Mouse (Mus musculus) olfactory bulb, adult 2 months (tissue): ENCODE results near the gene Mpp4.

Experiments
- CTCF ChIP-seq: fragments of 200-500 bp; IDR thresholded peaks from 2 replicates; pipeline ENCODE4 v1.5.1; 2012; ENCODE audit warnings: low read depth, mild to moderate bottlenecking, low read length, moderate library complexity; ENCODE audit not compliant: insufficient read depth
- POLR2A ChIP-seq: fragments of 200-500 bp; IDR thresholded peaks from 2 replicates; pipeline ENCODE4 v1.6.1; 2012; ENCODE audit warnings: mild to moderate bottlenecking, low read depth, low read length, moderate library complexity; ENCODE audit not compliant: insufficient read depth

- TF ChIP-seq CTCF (no peak), POLR2A (no peak)
Observed at GRCm38 (mm10) chr1:59180003-59180402, 16.8 kb upstream of the Mpp4 start.
